Comparison of ENCODE assay signal across 8 mouse cellular contexts in genomic region chr6:86524879-86525645, GRCm38 (mm10). TPM values are rescaled to one million over a fixed set of nuclear protein-coding genes. Genes with fewer than 3 reads are reported as not detected.
DNase-seq lines count a peak whose midpoint lies in the region; ATAC-seq lines count a peak whose summit lies in the region.

No protein-coding gene starts in this region.

- H3K27ac ChIP-seq in embryonic facial prominence, embryonic 13.5 days = peak overlapping the region; percentile 100
- peak overlapping the region; percentile 99 for H3K27ac ChIP-seq in heart, embryonic 10.5 days
- peak overlapping the region; percentile 99 for H3K27ac ChIP-seq in liver, embryonic 16.5 days (ENCODE audit: low read length)
- peak overlapping the region; percentile 100 for H3K27ac ChIP-seq in neural tube, embryonic 12.5 days

- peaks cover 28% of the 10 kb centered on the region for H3K36me3 ChIP-seq in embryonic facial prominence, embryonic 13.5 days
- peaks cover 40% of the 10 kb centered on the region for H3K36me3 ChIP-seq in heart, embryonic 10.5 days
- peaks cover 3% of the 10 kb centered on the region; the same call in 1 of the 2 replicates for H3K36me3 ChIP-seq in liver, embryonic 16.5 days (ENCODE audit: control insufficient read depth, insufficient read depth)
- H3K36me3 ChIP-seq in neural tube, embryonic 12.5 days = peaks cover 13% of the 10 kb centered on the region

- peak overlapping the region; percentile 97 for H3K4me3 ChIP-seq in embryonic facial prominence, embryonic 13.5 days
- H3K4me3 ChIP-seq in heart, embryonic 10.5 days = peak overlapping the region; percentile 88
- H3K4me3 ChIP-seq in liver, embryonic 16.5 days (ENCODE audit: low read depth, low read length) = peak overlapping the region; percentile 82
- peak overlapping the region; percentile 84 for H3K4me3 ChIP-seq in neural tube, embryonic 12.5 days

- H3K4me2 ChIP-seq in embryonic facial prominence, embryonic 13.5 days = peak overlapping the region; percentile 89
- H3K4me2 ChIP-seq in liver, embryonic 16.5 days (ENCODE audit: low read depth, low read length) = peak overlapping the region; percentile 94
- peak overlapping the region; percentile 89 for H3K4me2 ChIP-seq in neural tube, embryonic 12.5 days (replicated peaks)

- H3K9ac ChIP-seq in embryonic facial prominence, embryonic 13.5 days = peak overlapping the region; percentile 99
- H3K9ac ChIP-seq in liver, embryonic 16.5 days (ENCODE audit: low read depth, low read length) = peak overlapping the region; percentile 81
- H3K9ac ChIP-seq in neural tube, embryonic 12.5 days = peak overlapping the region; percentile 95

- H3K4me1 ChIP-seq in embryonic facial prominence, embryonic 13.5 days = peaks cover 22% of the 10 kb centered on the region
- peaks cover 25% of the 10 kb centered on the region for H3K4me1 ChIP-seq in heart, embryonic 10.5 days
- H3K4me1 ChIP-seq in liver, embryonic 16.5 days (ENCODE audit: control insufficient read depth, low read depth, low read length) = peaks cover 29% of the 10 kb centered on the region
- H3K4me1 ChIP-seq in neural tube, embryonic 12.5 days = peaks cover 15% of the 10 kb centered on the region; the same call in 1 of the 2 replicates

- H3K27me3 ChIP-seq in embryonic facial prominence, embryonic 13.5 days = no peaks in the 10 kb centered on the region
- no peaks in the 10 kb centered on the region for H3K27me3 ChIP-seq in heart, embryonic 10.5 days (ENCODE audit: insufficient read depth, poor library complexity, severe bottlenecking)
- H3K27me3 ChIP-seq in liver, embryonic 16.5 days (ENCODE audit: control insufficient read depth, insufficient read depth, low read depth, low read length) = no peaks in the 10 kb centered on the region
- no peaks in the 10 kb centered on the region for H3K27me3 ChIP-seq in neural tube, embryonic 12.5 days (replicated peaks)

- peak; percentile 43 for DNase-seq in retina, postnatal 1 day
- DNase-seq in retina, embryonic 14.5 days (ENCODE audit: low spot score) = no peak
- DNase-seq in heart, embryonic 10.5 days (ENCODE audit: low spot score) = peak; percentile 84
- DNase-seq in kidney, postnatal 10 days = peak; percentile 63
- peak; percentile 76 for DNase-seq in testis, postnatal 10 days (ENCODE audit: low spot score)

- WGBS in embryonic facial prominence, embryonic 13.5 days = under 1% methylated on average over 51 of the region's 51 CpGs
- under 1% methylated on average over 51 of the region's 51 CpGs for WGBS in heart, embryonic 10.5 days
- WGBS in liver, embryonic 16.5 days (ENCODE audit: insufficient replicate concordance) = under 1% methylated on average over 51 of the region's 51 CpGs
- under 1% methylated on average over 51 of the region's 51 CpGs for WGBS in neural tube, embryonic 12.5 days

- no peak for ATAC-seq in embryonic facial prominence, embryonic 13.5 days (ENCODE audit: insufficient number of reproducible peaks, insufficient read depth, low FRiP score, low TSS enrichment, low read depth)
- ATAC-seq in liver, embryonic 16.5 days (ENCODE audit: low read depth) = peak; percentile 68
- peak; percentile 22; the same call in 1 of the 2 replicates for ATAC-seq in neural tube, embryonic 12.5 days (ENCODE audit: low FRiP score, low read depth)

- no peaks in the 10 kb centered on the region for H3K9me3 ChIP-seq in embryonic facial prominence, embryonic 13.5 days
- no peaks in the 10 kb centered on the region for H3K9me3 ChIP-seq in heart, embryonic 10.5 days
- no peaks in the 10 kb centered on the region for H3K9me3 ChIP-seq in liver, embryonic 16.5 days (replicated peaks; ENCODE audit: control insufficient read depth, low read length)
- H3K9me3 ChIP-seq in neural tube, embryonic 12.5 days = no peaks in the 10 kb centered on the region

RNA-seq across cellular contexts. Expression of gene Pcbp1, which starts 1.1 kb away (rescaled TPM):
- polyA plus RNA-seq in embryonic facial prominence, embryonic 13.5 days (2015; fragmentation: Nextera tagmentation; extraction: Ambion mirVana) = 270 and 423 TPM in 2 replicates
- 411 and 428 TPM in 2 replicates for polyA plus RNA-seq in heart, embryonic 10.5 days (2016; fragmentation: Nextera tagmentation; extraction: Ambion mirVana)
- 82.3 and 84.0 TPM in 2 replicates for polyA plus RNA-seq in liver, embryonic 16.5 days (2015; fragmentation: Nextera tagmentation; extraction: Ambion mirVana)
- 568 and 599 TPM in 2 replicates for polyA plus RNA-seq in neural tube, embryonic 12.5 days (2016; fragmentation: Nextera tagmentation; extraction: Ambion mirVana)
